Comparison of ENCODE assay signal across 11 mouse cellular contexts in genomic region chr2:69129425-69130210, GRCm38 (mm10). TPM values are rescaled to one million over a fixed set of nuclear protein-coding genes. Genes with fewer than 3 reads are reported as not detected.
DNase-seq lines count a peak whose midpoint lies in the region; ATAC-seq lines count a peak whose summit lies in the region.
"Had no signal": no experiment of that assay in that cellular context is flagged by ENCODE, and none has a peak within 500 bp of the region (broad histone marks: within the 10 kb centered on the region; RNA-seq: fewer than 3 reads in every experiment).

No protein-coding gene starts in this region.

- no peak overlapping the region for H3K9ac ChIP-seq in lung, embryonic 16.5 days (ENCODE audit: low read length)
- H3K9ac ChIP-seq in hindbrain, embryonic 16.5 days (ENCODE audit: low read depth, low read length): no peak overlapping the region

- H3K9me3 ChIP-seq in lung, embryonic 16.5 days (ENCODE audit: control insufficient read depth, low read length): no peaks in the 10 kb centered on the region
- H3K9me3 ChIP-seq in hindbrain, embryonic 16.5 days (ENCODE audit: control insufficient read depth, low read length): no peaks in the 10 kb centered on the region

- no peak overlapping the region; the same call in 1 of the 2 replicates for H3K4me2 ChIP-seq in lung, embryonic 16.5 days (ENCODE audit: low read depth, low read length)
- H3K4me2 ChIP-seq in hindbrain, embryonic 16.5 days (ENCODE audit: low read length): no peak overlapping the region

- no peaks in the 10 kb centered on the region for H3K27me3 ChIP-seq in lung, embryonic 16.5 days (ENCODE audit: control insufficient read depth, insufficient read depth, low read depth, low read length)
- H3K27me3 ChIP-seq in hindbrain, embryonic 16.5 days (replicated peaks; ENCODE audit: control insufficient read depth, insufficient read depth, low read length): no peaks in the 10 kb centered on the region
- H3K27me3 ChIP-seq: megakaryocyte, embryonic 14.5 days had no signal

- 46% methylated on average over 7 of the region's 7 CpGs for WGBS in lung, embryonic 16.5 days
- WGBS in hindbrain, embryonic 16.5 days: 59% methylated on average over 7 of the region's 7 CpGs

- H3K27ac ChIP-seq in lung, embryonic 16.5 days (ENCODE audit: low read length): peak overlapping the region; percentile 79
- H3K27ac ChIP-seq in hindbrain, embryonic 16.5 days (ENCODE audit: low read depth, low read length): peak overlapping the region; percentile 4; the same call in 1 of the 2 replicates

- DNase-seq in embryo, embryonic 11 days: peak; percentile 30
- DNase-seq in embryo, embryonic 9.5 days (ENCODE audit: extremely low spot score): no peak
- no peak for DNase-seq in lung, postnatal 25 days (ENCODE audit: low spot score)
- peak; percentile 17 for DNase-seq in mesoderm, embryonic 11.5 days (ENCODE audit: low read depth, low spot score)
- no peak for DNase-seq in layer of hippocampus, postnatal 14 days (ENCODE audit: low spot score in 2 of 2)
- no peak for DNase-seq in left cerebral cortex, postnatal 4 days
- DNase-seq: adrenal gland, postnatal 10 days had no signal

- H3K4me1 ChIP-seq in lung, embryonic 16.5 days (replicated peaks; ENCODE audit: control insufficient read depth, insufficient read depth, low read length): peaks cover 16% of the 10 kb centered on the region
- peaks cover 2% of the 10 kb centered on the region; the same call in 1 of the 2 replicates for H3K4me1 ChIP-seq in hindbrain, embryonic 16.5 days (ENCODE audit: control insufficient read depth, insufficient read depth, low read depth, low read length)

- intact Hi-C loops in left cerebral cortex, postnatal 4 days (cut with DNase I): no loop called here

- no peak overlapping the region for H3K4me3 ChIP-seq in lung, embryonic 16.5 days (ENCODE audit: low read length)
- H3K4me3 ChIP-seq in hindbrain, embryonic 16.5 days (ENCODE audit: low read length): no peak overlapping the region

- no peaks in the 10 kb centered on the region for H3K36me3 ChIP-seq in lung, embryonic 16.5 days (ENCODE audit: control insufficient read depth, insufficient read depth, low read length)
- no peaks in the 10 kb centered on the region for H3K36me3 ChIP-seq in hindbrain, embryonic 16.5 days (ENCODE audit: control insufficient read depth, insufficient read depth, low read length)

- ATAC-seq in lung, embryonic 16.5 days (ENCODE audit: low read depth): peak; percentile 65; the same call in 1 of the 2 replicates
- ATAC-seq in hindbrain, embryonic 16.5 days: no peak; the same call in 1 of the 2 replicates

RNA-seq across cellular contexts. Expression of gene Nostrin, which starts 6.0 kb away (rescaled TPM):
- polyA plus RNA-seq in lung, embryonic 16.5 days (2015; fragmentation: Nextera tagmentation; extraction: Ambion mirVana): 19.3 and 19.5 TPM in 2 replicates
- 2.1 and 2.4 TPM in 2 replicates for polyA plus RNA-seq in hindbrain, embryonic 16.5 days (2015; fragmentation: Nextera tagmentation; extraction: Ambion mirVana)
- total RNA-seq in layer of hippocampus, postnatal 14 days (2021): 1 to 10 TPM; 5.7 to 7.5 TPM
- 1 to 10 TPM; 2.8 to 3.6 TPM for total RNA-seq in left cerebral cortex, postnatal 4 days (2021)
- total RNA-seq: hematopoietic stem cell, adult 5-6 weeks had no signal

Comparison
In these comparisons a context has a peak if more than half of its experiments do, and no peak if none do; other contexts are left out.
1. DNase-seq: peak in embryo, embryonic 11 days (single experiment) and mesoderm, embryonic 11.5 days (single experiment); none in embryo, embryonic 9.5 days (single experiment), lung, postnatal 25 days (single experiment), layer of hippocampus, postnatal 14 days (0 of 2) and left cerebral cortex, postnatal 4 days (single experiment).